Mouse (Mus musculus): ENCODE measurements at regions not wholly inside any gene's neighbourhood (a gene's known extent, or its start where the extent isn't known, plus 50 kb on each side); places are given as distances from the start of the nearest gene placed in this dataset.
A peak's percentile ranks its signal among the peaks of the same experiment; 100 is the strongest.

GRCm38 (mm10) chr6:94936206-94936605 is 180.8 kb upstream of the Kbtbd8 start:
- no peak overlapping the region for H3K9ac ChIP-seq (ENCODE audit: control insufficient read depth, low read depth, low read length, poor library complexity, severe bottlenecking)
- H3K36me3 ChIP-seq (ENCODE audit: control insufficient read depth in 1 of 2, insufficient read depth in 2 of 2, low read length in 2 of 2) = peaks cover 0 to 3% of the 10 kb centered on the region in 2 experiments; a peak in 2 of 4 replicates

GRCm38 (mm10) chr6:94935706-94936105 is 181.3 kb upstream of the Kbtbd8 start:
- no peak overlapping the region for H3K4me3 ChIP-seq (ENCODE audit: control insufficient read depth in 1 of 2, insufficient read depth in 1 of 2, low read depth in 2 of 2, low read length in 2 of 2)
- no peak overlapping the region for H3K9ac ChIP-seq (ENCODE audit: control insufficient read depth, low read depth, low read length, poor library complexity, severe bottlenecking)
- no peaks in the 10 kb centered on the region; a peak in 1 of 4 replicates for H3K4me1 ChIP-seq (ENCODE audit: control insufficient read depth in 1 of 2, insufficient read depth in 2 of 2, low read length in 2 of 2)
- H3K27me3 ChIP-seq (ENCODE audit: control insufficient read depth in 1 of 2, insufficient read depth in 2 of 2, low read length in 2 of 2) = no peaks in the 10 kb centered on the region
- no peak for DNase-seq (ENCODE audit: low read depth, low spot score)
- no peaks in the 10 kb centered on the region for H3K9me3 ChIP-seq (replicated peaks; ENCODE audit: insufficient read depth, low read length)
- peaks cover 0 to 3% of the 10 kb centered on the region in 2 experiments; a peak in 2 of 4 replicates for H3K36me3 ChIP-seq (ENCODE audit: control insufficient read depth in 1 of 2, insufficient read depth in 2 of 2, low read length in 2 of 2)
- H3K27ac ChIP-seq (ENCODE audit: control insufficient read depth, low read depth, low read length) = no peak overlapping the region
- H3K79me2 ChIP-seq (ENCODE audit: control insufficient read depth, insufficient read depth, low read length, poor library complexity) = no peaks in the 10 kb centered on the region
- no peak for TF ChIP-seq ELF1 (IDR thresholded peaks at IDR 0.05; ENCODE audit: low read depth, low read length)
- no peak for TF ChIP-seq MAX (IDR thresholded peaks at IDR 0.05; ENCODE audit: low read length)
- TF ChIP-seq ZKSCAN1 (IDR thresholded peaks at IDR 0.05; ENCODE audit: low read depth, low read length) = no peak
- no peak for TF ChIP-seq USF1 (IDR thresholded peaks at IDR 0.05; ENCODE audit: low read depth, low read length)
- no peak for TF ChIP-seq MYC (IDR thresholded peaks at IDR 0.05; ENCODE audit: low read depth, low read length)
- TF ChIP-seq NELFE (IDR thresholded peaks at IDR 0.05; ENCODE audit: low read depth, low read length) = no peak
- no peak for TF ChIP-seq ZNF384 (IDR thresholded peaks at IDR 0.05; ENCODE audit: low read depth, low read length)
- no peak for TF ChIP-seq TCF12 (IDR thresholded peaks at IDR 0.05; ENCODE audit: low read depth, low read length)
- TF ChIP-seq ZMIZ1 (IDR thresholded peaks at IDR 0.05; ENCODE audit: low read depth, low read length) = no peak
- TF ChIP-seq POLR2A (IDR thresholded peaks at IDR 0.05; ENCODE audit: control insufficient read depth in 1 of 2, insufficient read depth in 1 of 2, low read depth in 1 of 2, low read length in 2 of 2, poor library complexity in 1 of 2) = no peak
- no peak for TF ChIP-seq POLR2AphosphoS5 (IDR thresholded peaks at IDR 0.05; ENCODE audit: borderline replicate concordance, low read depth, low read length)
- no peak for TF ChIP-seq RCOR1 (IDR thresholded peaks at IDR 0.05; ENCODE audit: low read depth, low read length)
- TF ChIP-seq GATA1 (IDR thresholded peaks at IDR 0.05; ENCODE audit: low read depth, low read length) = no peak
- no peak for TF ChIP-seq SIN3A (IDR thresholded peaks at IDR 0.05; ENCODE audit: low read length)
- TF ChIP-seq TAL1 (IDR thresholded peaks at IDR 0.05; ENCODE audit: low read length) = no peak
- no peak for TF ChIP-seq CHD1 (IDR thresholded peaks at IDR 0.05; ENCODE audit: low read depth, low read length)

More at GRCm38 (mm10) chr6:94936206-94936605, 180.8 kb upstream of the Kbtbd8 start:
- Histone ChIP-seq H3K4me3 (ENCODE audit: control insufficient read depth in 1 of 2, insufficient read depth in 1 of 2, low read depth in 2 of 2, low read length in 2 of 2) (no peak overlapping the region), H3K9me3 (replicated peaks; ENCODE audit: insufficient read depth, low read length) (no peaks in the 10 kb centered on the region), H3K27ac (ENCODE audit: control insufficient read depth, low read depth, low read length) (no peak overlapping the region), H3K79me2 (ENCODE audit: control insufficient read depth, insufficient read depth, low read length, poor library complexity) (no peaks in the 10 kb centered on the region), H3K27me3 (ENCODE audit: control insufficient read depth in 1 of 2, insufficient read depth in 2 of 2, low read length in 2 of 2) (no peaks in the 10 kb centered on the region), H3K4me1 (ENCODE audit: control insufficient read depth in 1 of 2, insufficient read depth in 2 of 2, low read length in 2 of 2) (no peaks in the 10 kb centered on the region; a peak in 1 of 4 replicates)
- no peak for DNase-seq (ENCODE audit: low read depth, low spot score)
- TF ChIP-seq TCF12 (IDR thresholded peaks at IDR 0.05; ENCODE audit: low read depth, low read length) (peak; percentile 19; the same call in 1 of the 2 replicates), MAZ (IDR thresholded peaks at IDR 0.05; ENCODE audit: low read depth, low read length) (no peak), NRF1 (IDR thresholded peaks at IDR 0.05; ENCODE audit: insufficient read depth, low read depth, low read length, poor library complexity, severe bottlenecking) (no peak), ZMIZ1 (IDR thresholded peaks at IDR 0.05; ENCODE audit: low read depth, low read length) (no peak), BHLHE40 (IDR thresholded peaks at IDR 0.05; ENCODE audit: borderline replicate concordance, low read depth, low read length) (peak; percentile 80), EP300 (IDR thresholded peaks at IDR 0.05; ENCODE audit: low read depth in 1 of 2, low read length in 2 of 2) (peak in 1 of 2 experiments; percentile 29; a peak in 1 of 4 replicates), NELFE (IDR thresholded peaks at IDR 0.05; ENCODE audit: low read depth, low read length) (no peak), SMC3 (IDR thresholded peaks at IDR 0.05; ENCODE audit: low read depth, low read length) (no peak), CTCF (IDR thresholded peaks at IDR 0.05 in 2 of 3, conservative IDR thresholded peaks at IDR 0.05 in 1 of 3; ENCODE audit: control insufficient read depth in 1 of 3, insufficient read depth in 1 of 3, low read depth in 2 of 3, low read length in 3 of 3, poor library complexity in 1 of 3, severe bottlenecking in 1 of 3) (no peak), ELF1 (IDR thresholded peaks at IDR 0.05; ENCODE audit: low read depth, low read length) (no peak)
